Mouse (Mus musculus) thymus, postnatal 4 days (tissue): ENCODE data around the gene Hoxb13.

Experiments used
- DNase-seq: peaks from one replicate; pipeline ENCODE4 v3.0.0; 2021

Hoxb13 gene

GRCm38 (mm10) chr11:96193521-96194400 is at the start of gene Hoxb13:
Hoxb13 (plus strand) TSS chr11:96194316.
- no peak for DNase-seq

- peak; percentile 65 for DNase-seq
Observed at GRCm38 (mm10) chr11:96145622-96146270, 48.4 kb upstream of the Hoxb13 start.

GRCm38 (mm10) chr11:96147471-96147870 is 46.6 kb upstream of the Hoxb13 start:
- DNase-seq, result no peak

GRCm38 (mm10) chr11:96164769-96165168 is 29.3 kb upstream of the Hoxb13 start:
- no peak for DNase-seq

- no peak for DNase-seq
Observed at GRCm38 (mm10) chr11:96168125-96168524, 26.0 kb upstream of the Hoxb13 start.

- no peak for DNase-seq
Observed at GRCm38 (mm10) chr11:96169016-96169415, 25.1 kb upstream of the Hoxb13 start.

GRCm38 (mm10) chr11:96170711-96171379 is 23.3 kb upstream of the Hoxb13 start:
- no peak for DNase-seq

- no peak for DNase-seq
Observed at GRCm38 (mm10) chr11:96171601-96172000, 22.5 kb upstream of the Hoxb13 start.

GRCm38 (mm10) chr11:96172511-96173287 is 21.4 kb upstream of the Hoxb13 start:
- DNase-seq, result no peak

- no peak for DNase-seq
Observed at GRCm38 (mm10) chr11:96173288-96173840, 20.8 kb upstream of the Hoxb13 start.

GRCm38 (mm10) chr11:96174881-96175280 is 19.2 kb upstream of the Hoxb13 start:
- no peak for DNase-seq

- no peak for DNase-seq
Observed at GRCm38 (mm10) chr11:96175511-96175910, 18.6 kb upstream of the Hoxb13 start.

- no peak for DNase-seq
Observed at GRCm38 (mm10) chr11:96175951-96176530, 18.1 kb upstream of the Hoxb13 start.

GRCm38 (mm10) chr11:96176841-96177240 is 17.3 kb upstream of the Hoxb13 start:
- DNase-seq, result no peak

- DNase-seq, result no peak
Observed at GRCm38 (mm10) chr11:96177546-96178174, 16.5 kb upstream of the Hoxb13 start.

- DNase-seq, result no peak
Observed at GRCm38 (mm10) chr11:96178356-96178755, 15.8 kb upstream of the Hoxb13 start.

- DNase-seq, result no peak
Observed at GRCm38 (mm10) chr11:96178911-96179503, 15.1 kb upstream of the Hoxb13 start.

GRCm38 (mm10) chr11:96181061-96181460 is 13.1 kb upstream of the Hoxb13 start:
- no peak for DNase-seq

GRCm38 (mm10) chr11:96184233-96184632 is 9.9 kb upstream of the Hoxb13 start:
- no peak for DNase-seq

GRCm38 (mm10) chr11:96187321-96187720 is 6.8 kb upstream of the Hoxb13 start:
- DNase-seq, result no peak
